Mouse (Mus musculus) 3T3-L1 (cell line): Measurements from ENCODE around the gene Tmx1.

Experiments used
- DNase-seq: peaks from one replicate; pipeline ENCODE4 v3.0.0-alpha.2; 2015; ENCODE audit warnings: low read depth, low spot score

The Tmx1 gene

DNA sequence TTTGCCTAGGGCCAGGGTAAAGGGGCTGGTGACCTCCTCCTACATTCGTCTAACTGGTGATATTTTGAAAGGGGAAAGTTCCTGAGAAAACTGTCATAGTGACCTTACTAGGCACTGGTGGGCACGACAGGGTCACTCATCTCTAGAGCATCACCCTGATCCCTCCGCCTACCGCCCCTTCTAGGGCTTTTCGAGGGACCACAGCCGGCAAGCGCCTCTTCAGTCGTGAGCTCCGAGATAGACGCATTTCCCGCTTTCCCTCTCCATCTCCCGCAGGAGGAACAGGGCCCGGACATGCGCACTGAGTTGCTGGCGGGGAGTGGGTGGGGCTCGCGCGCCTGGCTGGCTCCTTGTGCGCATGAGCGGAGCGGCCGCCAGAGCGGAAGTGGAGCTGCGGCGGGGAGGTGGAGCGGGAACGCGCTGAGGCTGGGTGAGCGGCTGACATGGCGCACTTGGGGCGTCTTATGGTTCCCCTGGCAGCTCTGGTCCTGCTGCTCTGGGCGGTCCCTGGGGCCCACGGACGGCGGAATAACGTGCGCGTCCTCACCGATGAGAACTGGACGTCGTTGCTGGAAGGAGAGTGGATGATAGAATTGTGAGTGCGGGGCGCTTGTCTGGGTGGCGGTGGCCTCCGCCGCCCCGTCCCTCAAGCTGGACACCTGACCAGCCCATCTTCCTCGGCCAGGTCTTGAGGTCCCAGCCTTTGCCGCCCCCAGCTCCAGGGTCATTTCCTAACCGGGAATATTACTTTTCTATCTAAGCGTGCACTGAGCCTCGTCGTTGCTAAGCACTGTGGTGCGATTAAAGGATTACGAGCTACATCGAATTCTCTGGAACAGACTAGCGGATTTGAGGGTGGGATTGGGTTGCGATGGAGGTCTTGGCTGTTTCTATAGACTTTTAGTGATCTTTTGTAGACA is at the start of gene Tmx1:
TSS of gene Tmx1 (plus strand) at position 370 of the 920 bp plus-strand sequence.
- DNase-seq: peak; percentile 93

- DNase-seq: no peak
Measured at GRCm38 (mm10) chr12:70404327-70404726, 48.6 kb upstream of the Tmx1 start.

DNA sequence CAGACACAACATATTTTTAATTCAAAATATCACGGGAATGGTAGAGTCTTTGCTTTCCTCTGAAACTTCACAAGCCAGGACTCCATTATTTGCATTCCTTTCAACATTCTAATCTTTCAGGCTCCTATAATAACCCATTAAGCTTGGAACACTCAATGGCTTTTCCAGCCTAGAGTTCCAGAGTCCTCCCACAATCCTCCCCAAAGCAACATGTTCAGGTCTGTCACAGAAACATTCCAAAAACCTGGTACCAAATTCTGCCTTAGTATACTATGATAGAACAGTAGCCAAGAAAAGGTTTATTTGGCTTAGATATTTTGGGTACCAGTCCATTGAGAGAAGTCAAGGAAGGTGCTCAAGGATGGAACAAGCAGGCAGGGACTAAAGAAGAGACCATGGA is 44.5 kb upstream of the Tmx1 start:
- DNase-seq: no peak

DNA sequence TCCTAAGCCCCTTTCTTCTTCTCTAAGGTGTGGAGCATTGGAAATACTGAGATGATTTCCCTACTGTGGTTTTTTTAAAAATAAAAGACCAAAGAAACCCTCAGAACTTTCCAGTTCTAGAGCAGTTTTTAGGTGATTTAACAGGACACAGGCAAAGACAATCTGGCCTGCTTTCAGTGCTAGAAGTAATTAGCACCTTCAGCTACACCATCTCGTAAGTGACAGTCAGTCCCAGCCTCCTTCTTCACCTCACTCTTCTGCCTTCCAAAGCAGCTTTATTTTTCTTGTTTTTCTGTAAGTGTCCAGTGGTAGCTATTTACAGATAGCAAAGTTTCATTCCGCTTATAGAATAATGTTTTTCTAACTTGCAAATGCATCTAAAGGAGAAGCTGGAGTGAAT is 43.3 kb upstream of the Tmx1 start:
- no peak for DNase-seq

- peak; percentile 5 for DNase-seq
Measured at GRCm38 (mm10) chr12:70420216-70420615, 32.7 kb upstream of the Tmx1 start.

GRCm38 (mm10) chr12:70421028-70421427 is 31.9 kb upstream of the Tmx1 start:
- no peak for DNase-seq

GRCm38 (mm10) chr12:70422322-70423118 is 30.4 kb upstream of the Tmx1 start:
- no peak for DNase-seq

GRCm38 (mm10) chr12:70427885-70428284 is 25.0 kb upstream of the Tmx1 start:
- no peak for DNase-seq

DNA sequence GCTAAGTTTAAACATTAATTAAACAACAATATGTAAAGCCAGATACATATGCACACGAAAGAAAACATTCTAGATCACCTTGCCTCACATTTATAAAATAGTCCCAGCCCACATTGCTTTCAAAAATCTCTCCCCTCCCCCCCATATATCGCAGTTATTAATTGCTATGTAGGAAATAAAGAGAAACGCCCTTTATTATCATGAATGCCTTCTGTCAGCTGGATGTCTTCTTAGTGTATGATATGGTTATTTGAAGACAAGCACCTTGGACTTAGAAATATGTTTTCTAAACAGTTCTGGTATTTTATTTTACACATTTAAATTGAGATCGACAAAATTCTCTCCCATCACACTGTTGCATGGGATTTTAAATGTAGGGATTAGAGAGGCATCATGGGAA is 23.3 kb upstream of the Tmx1 start:
- no peak for DNase-seq

- DNase-seq: peak; percentile 72
Measured at GRCm38 (mm10) chr12:70430307-70430950, 22.5 kb upstream of the Tmx1 start.

DNA sequence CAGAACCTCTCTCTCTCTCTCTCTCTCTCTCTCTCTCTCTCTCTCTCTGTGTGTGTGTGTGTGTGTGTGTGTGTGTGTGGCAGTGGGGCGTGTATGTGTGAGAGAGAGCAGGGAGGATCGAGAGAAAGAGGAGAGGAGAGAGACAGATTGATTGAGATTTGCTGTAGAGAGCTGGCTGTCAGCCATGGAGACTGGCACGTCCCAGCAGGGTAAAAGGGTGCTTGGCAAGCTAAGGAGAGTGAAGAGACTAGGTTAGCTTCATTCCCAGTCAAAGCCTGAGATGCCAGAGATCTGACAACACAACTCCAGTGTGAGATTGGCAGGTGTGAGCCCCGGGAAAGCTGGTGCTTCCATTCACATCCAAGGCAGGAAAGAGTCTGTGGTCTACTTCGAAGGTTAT is 21.5 kb upstream of the Tmx1 start:
- no peak for DNase-seq

DNA sequence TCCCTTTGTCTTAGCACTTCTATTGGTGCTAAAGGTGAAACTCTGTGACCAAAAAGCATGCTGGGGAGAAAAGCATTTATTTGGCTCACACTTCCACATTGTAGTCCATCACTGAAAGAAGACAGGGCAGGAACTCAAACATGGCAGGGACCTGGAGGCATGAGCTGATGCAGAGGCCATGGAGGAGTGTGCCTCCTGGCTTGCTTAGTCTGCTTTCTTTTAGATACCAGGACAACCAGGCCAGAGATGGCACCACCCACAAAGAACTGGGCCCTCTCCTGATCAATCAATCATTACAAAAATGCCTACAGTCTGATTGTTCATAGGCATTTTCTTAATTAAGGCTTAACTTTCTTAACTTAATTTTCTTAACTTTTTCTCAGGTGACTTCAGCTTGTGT is 2.9 kb upstream of the Tmx1 start:
- DNase-seq: no peak

DNA sequence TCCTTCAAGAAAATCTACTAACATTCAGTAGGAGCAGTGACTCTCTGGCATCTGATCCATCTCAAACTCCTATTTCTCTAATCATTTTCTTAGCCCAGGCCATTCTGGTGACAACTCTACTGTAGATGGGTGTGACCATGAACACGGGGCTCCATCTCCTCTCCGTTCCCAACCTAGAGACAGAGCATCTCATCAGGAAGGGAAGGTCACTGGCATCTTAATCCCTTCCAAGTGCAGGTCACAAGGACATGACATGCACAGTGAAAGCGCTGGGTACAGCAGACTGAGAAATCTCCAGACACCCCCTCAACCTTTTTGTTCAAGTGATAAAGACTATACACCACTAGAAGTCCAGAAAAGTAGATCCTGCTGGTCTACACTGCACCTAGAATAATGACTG is 1.4 kb upstream of the Tmx1 start:
- no peak for DNase-seq

GRCm38 (mm10) chr12:70452143-70452542 is 752 bp upstream of the Tmx1 start:
- no peak for DNase-seq

- no peak for DNase-seq
Measured at GRCm38 (mm10) chr12:70455226-70455625, 2.3 kb downstream of the Tmx1 start.

GRCm38 (mm10) chr12:70459546-70459945 is 6.7 kb downstream of the Tmx1 start:
- DNase-seq: no peak

GRCm38 (mm10) chr12:70464016-70464415 is 11.1 kb downstream of the Tmx1 start:
- no peak for DNase-seq

DNA sequence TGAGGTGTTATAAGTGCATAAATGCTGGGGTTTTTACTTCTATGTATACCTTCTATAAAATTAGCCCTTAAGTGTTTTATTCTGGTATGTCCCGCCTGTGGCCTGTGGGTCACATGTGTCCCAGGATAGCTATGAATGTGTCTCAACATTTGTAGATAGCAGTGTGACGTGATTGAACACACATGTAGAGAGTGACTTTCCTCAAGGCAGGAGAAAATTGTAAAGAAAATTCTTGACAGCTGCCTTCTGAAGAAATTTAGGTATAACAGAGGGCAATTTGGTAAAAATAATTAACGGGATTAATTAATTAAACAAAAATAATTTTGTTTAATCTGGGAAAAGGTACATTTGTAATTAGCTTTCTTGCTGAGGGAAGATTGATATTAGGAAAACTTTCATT is 22.4 kb downstream of the Tmx1 start:
- no peak for DNase-seq

GRCm38 (mm10) chr12:70476884-70477576 is 24.1 kb downstream of the Tmx1 start:
- peak; percentile 13 for DNase-seq

DNA sequence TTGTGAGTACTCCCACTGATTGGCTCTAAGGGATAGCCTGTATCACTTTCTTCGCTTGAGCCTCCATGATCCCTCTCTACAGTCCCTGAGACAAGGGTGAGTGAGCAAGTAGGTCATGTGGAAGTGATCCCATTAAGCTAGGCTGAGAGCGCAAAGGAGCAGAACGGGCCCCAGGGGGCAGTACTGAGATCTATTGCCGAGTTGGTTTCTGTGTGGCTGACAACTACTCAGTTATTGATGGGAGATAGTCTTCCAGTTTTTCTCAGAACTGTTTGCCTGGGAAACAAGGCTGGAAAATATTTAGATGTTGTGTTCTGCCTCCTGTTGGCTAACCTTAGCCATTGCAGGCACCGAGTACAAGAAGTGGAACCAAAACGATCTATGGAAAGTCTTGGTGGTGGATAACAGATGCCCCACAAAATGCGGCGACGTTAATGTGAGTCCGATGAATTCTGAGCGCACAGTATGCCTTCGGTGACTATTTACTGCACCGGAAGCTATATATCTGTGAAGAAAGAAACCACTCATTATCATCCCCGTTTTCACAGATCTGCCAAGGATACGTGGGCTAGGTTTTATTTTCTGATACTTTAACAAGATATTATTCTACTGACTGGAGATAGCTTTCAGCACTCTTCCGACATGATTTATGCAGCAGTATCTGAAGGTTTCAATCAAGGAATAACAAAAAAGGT is 24.8 kb downstream of the Tmx1 start:
- DNase-seq: peak; percentile 53

DNA sequence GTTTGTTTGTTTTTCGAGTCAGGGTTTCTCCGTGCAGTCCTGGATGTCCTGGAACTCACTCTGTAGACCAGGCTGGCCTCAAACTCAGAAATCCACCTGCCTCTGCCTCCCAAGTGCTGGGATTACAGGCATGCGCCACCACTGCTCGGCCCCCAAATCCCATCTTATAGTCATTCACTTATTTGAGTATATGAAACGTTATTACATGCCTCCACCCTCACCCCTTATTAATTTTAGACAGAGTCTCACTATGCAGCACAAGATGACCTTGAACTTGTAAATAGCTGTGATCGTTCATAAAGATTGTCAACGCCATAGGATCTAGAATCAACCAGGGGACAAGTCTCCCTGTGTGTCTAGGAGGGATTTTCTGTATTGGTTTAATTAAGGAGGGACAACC is 33.1 kb downstream of the Tmx1 start:
- DNase-seq: no peak
